Mouse (Mus musculus): ENCODE data around the gene Srgap2. TPM values are rescaled to one million over a fixed set of nuclear protein-coding genes. Genes with fewer than 3 reads are reported as not detected.

Gene Srgap2
- total RNA-seq, 2 experiments from 2014 or later, result 16.5 to 61.0 TPM

DNA sequence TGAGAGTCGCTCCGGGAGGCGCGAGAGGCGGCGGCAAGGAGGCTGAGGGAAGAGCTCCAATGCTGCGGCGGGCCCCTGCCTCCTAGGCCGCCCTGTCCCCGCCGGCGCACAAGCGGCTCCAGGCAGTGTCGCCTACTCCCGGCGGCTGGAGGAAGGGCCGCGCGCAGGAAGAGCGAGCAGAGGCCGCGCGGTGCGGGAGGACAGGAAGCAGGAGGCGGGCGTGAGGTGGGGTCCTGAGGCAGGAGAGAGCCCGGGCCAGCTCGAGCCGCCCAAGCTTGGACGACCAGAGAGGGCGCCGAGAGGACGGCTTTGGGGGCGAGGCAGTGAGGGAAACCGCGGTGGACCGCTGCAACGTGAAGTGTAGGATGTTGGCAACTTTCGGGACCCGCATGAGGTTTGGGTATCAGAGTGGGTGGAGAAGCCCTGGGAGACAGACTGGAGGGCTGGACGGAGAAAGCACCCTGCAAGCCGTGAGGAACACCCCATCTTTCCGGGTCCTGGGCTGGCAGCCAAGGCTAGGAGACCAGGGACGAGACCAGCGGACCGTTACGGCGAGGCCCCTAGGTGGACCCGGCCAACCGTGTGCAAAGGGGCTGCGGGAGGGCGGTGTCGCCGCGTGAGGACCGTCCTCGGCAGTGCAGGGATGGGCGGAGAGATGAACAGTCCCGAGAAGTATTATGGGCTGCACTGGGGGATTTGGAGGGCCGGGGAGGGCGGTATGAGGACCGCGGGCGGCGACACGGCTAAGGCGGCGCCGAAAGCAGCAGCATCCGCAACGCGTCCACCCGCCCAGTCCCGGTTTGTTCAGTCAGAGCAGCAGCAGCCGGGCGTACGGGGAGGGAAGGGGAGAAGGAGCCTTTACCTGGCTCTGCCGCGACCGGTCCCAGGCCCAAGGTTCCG, 531 bp downstream of the Srgap2 start:
- peak; percentile 15 for ATAC-seq (replicated peaks; ENCODE audit: poor library complexity, severe bottlenecking)

DNA sequence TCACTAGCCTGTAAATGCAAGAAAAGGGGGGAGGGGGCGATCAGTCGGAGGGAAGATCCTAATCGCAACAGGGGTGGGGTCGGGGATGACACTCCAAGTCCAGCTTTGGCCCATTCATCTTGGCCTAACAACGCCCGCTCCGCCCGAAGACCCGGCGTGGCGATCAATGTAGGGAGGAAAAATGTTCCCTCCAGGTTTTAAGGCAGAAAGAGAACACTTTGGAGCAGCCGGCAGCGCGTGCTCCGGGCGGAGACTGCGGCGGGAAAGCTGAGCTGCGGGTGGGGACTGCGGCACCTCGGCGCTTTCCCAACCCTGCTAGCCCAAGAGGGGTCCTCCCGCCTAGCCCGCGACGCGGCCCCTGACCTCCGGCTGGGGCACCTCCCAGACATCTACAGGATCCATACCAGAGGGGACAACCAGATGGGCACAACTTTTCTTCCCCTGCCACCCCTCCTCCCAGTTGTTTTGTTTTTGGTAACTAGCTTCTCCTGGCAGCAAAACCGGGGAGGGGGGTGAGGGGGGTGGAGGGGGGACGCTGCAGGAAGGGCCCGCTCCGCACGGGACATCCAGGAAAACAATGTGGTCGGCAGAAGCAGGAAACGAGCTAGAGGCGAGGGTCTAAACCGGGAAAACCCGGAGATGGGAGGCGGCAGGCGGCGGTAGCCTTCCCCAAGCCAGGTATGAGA, 1.4 kb downstream of the Srgap2 start:
- ATAC-seq (replicated peaks; ENCODE audit: poor library complexity, severe bottlenecking), result no peak

DNA sequence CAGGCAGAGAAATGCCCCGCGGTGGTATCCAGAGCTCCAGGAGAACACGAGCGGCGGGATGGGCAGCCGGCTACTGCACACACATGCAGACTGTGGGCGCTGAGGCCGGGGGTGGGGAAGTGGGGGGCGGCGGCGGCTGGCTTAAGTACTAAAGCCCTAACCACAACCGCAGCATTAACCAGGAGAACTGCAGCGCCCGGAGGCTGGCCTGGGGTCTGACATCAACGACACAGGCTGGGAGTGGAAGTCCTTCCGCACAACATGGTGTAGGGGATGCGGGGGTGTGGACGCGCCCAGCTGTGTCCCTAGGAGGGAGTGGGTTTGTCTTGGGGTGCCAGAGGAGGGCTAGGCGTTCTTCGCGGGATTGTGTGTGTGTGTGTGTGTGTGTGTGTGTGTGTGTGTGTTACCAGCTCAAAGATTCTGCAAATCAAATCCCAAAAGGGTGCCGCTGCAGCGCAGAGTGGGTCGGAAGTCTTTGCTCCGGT, 2.0 kb downstream of the Srgap2 start:
- ATAC-seq (replicated peaks; ENCODE audit: poor library complexity, severe bottlenecking), result peak; percentile 13

DNA sequence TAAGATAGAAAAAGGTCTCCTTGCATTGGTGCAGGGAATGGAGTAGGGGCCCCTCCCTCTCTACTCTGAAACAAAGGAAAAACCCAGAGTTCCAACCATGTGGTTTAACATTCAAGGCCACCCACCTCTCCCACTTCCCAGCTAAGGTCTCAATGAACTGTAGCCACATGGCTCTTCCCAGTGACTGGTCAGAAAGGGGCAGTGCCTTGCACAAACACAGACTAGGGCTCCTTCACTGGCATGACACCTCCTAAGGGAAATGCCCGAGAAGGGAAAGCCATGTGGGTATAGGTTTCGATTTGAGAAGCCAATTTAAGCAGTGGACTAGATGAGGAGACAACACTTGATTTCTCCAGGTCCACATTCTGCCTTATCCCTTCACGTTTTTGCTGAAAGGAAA, 3.4 kb downstream of the Srgap2 start:
- no peak for ATAC-seq (replicated peaks; ENCODE audit: poor library complexity, severe bottlenecking)

DNA sequence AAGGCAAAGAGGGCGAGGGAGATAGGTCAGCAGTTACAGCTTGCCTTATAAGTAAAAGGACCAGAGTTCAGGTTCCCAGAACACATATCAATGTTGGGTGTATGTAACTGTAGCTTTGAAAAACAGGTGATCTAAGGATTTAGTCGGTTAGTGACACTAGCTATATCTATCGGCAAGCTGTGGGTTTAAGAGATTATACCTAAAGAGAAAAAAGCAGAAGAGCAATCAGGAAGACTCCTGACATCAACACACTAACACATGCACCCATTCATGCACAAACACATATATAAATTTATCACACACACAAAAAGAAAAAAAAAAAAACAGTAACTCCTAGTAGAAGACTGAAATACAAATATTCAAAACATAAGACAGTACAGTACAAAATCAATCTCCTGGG, 10.6 kb downstream of the Srgap2 start:
- ATAC-seq (replicated peaks; ENCODE audit: poor library complexity, severe bottlenecking), result no peak

DNA sequence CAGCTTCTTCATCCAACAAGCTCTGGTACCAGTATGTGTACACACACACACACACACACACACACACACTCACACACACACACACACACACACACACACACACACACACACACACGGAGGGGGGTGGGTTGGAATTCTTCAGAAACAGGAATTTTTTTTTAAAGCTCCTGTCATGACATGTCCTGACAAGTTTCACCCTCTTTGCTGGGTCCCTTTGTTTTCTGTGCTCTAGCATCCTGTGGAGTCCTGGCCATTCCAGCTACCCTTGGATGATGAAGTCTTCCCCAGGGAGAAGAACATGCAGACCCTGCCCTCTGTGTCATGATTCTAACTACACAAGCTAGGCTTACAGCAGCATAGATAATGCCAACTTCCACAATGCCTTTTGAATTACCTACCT, 13.0 kb downstream of the Srgap2 start:
- no peak for ATAC-seq (replicated peaks; ENCODE audit: poor library complexity, severe bottlenecking)

DNA sequence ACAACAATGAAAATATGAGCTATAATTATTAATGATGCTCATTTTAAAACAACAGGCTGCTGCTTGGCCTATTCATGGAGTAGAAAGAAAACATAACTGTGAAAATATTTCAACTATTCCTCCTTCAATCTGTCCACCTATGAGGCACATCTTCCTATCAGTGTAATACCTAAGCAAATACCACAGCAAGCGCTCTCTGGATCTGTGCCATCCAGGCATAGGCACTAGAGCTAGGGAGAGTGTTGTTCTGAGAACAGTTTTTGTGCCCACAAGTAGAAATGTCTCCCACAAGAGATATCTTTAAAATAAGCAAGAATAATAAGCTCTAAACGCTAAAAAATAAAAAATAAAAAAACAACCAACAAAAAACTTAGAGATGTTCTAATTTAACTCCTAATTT, 14.0 kb downstream of the Srgap2 start:
- no peak for ATAC-seq (replicated peaks; ENCODE audit: poor library complexity, severe bottlenecking)

DNA sequence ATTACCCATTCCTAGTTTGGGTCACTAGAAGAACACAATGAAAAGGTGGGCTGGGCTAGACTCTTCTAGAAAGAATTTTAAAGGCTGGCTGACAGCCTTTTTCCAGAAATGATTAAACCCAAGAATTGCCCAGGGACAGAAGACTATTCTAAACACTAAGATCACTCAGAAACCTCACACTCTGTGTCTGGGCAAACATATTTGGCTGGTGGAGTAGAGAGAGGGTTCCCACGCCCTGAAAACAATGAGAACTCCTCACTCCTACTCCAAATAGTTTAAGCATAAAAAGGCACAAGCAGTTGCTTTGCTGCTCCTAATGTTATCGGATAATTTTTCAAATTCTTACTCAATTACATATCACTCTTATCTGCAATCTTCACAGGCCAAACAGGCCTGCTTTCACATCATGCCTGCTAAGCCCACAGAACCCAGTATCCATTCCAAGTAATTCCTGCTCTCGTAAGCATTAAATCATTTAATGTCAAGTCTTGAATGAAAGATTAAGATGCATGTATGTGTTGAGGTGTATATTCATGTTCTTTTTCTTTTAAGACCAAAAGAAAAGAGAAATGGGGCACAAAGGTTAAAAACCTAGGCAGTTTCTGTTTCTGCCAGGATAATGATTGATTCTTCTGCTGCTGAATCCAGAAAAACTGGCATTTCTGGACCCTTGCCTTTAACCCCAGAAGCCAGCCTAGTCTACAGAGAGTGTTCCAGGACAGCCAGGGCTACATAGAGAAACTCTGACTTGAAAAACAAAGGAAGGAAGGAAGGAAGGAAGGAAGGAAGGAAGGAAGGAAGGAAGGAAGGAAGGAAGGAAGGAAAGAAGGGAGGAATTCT, 15.3 kb downstream of the Srgap2 start:
- ATAC-seq (replicated peaks; ENCODE audit: poor library complexity, severe bottlenecking), result no peak

DNA sequence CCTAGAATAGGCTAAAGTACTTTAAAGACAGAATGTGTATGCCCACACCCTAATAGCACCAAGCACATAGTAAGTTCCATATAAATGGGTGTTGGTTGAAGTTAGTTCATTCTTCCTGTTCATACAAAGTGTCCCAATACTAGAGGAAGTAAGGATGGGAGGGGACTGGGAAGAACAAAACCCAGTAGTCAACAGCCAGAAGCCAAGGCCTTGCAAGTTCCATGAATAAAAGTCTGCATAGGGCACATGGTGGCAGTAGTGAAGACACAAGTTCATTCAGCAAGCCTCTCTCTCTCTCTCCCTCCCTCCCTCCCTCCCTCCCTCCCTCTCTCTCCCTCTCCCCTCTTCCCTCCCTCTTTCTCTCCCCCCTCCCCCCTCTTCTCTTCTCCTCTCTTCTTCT, 16.0 kb downstream of the Srgap2 start:
- ATAC-seq (replicated peaks; ENCODE audit: poor library complexity, severe bottlenecking), result peak; percentile 77

DNA sequence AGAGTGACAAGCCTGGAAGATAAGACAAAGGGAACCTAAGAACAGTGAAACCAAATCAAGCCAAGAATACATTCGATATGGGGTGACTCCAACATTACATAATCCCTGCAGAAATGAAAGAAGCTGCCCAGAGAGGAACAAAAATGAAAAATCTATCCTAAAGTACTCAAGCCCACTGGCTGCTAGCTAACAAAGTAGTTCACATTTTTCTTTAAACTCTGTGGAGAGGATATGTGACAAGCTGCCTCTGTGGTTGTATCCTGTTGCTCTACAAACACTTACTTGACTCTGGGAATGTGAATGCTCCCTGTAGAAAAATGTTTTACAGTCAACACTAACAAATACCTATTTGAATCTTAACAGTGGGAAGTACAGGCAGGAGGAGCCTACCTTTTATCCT, 25.5 kb downstream of the Srgap2 start:
- peak; percentile 46 for ATAC-seq (replicated peaks; ENCODE audit: poor library complexity, severe bottlenecking)

DNA sequence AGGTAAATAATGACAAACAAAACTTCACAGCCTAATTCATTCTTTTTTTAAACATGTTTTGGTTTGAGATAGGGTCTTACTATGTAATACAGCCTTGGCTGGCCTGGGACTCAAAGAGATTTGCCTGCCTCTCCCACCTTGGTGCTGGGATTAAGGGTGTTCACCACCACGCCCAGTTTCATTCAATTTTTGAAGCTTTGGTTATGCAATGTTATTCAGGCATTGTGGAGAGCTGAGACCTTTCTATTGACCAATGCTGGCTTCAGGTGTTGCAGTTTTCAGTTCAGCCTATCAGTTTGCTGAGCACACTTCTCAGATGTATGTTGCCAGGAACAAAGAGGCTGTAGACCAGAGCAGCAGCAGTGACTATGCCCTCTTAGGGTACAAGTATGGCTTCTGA, 28.9 kb downstream of the Srgap2 start:
- no peak for ATAC-seq (replicated peaks; ENCODE audit: poor library complexity, severe bottlenecking)

DNA sequence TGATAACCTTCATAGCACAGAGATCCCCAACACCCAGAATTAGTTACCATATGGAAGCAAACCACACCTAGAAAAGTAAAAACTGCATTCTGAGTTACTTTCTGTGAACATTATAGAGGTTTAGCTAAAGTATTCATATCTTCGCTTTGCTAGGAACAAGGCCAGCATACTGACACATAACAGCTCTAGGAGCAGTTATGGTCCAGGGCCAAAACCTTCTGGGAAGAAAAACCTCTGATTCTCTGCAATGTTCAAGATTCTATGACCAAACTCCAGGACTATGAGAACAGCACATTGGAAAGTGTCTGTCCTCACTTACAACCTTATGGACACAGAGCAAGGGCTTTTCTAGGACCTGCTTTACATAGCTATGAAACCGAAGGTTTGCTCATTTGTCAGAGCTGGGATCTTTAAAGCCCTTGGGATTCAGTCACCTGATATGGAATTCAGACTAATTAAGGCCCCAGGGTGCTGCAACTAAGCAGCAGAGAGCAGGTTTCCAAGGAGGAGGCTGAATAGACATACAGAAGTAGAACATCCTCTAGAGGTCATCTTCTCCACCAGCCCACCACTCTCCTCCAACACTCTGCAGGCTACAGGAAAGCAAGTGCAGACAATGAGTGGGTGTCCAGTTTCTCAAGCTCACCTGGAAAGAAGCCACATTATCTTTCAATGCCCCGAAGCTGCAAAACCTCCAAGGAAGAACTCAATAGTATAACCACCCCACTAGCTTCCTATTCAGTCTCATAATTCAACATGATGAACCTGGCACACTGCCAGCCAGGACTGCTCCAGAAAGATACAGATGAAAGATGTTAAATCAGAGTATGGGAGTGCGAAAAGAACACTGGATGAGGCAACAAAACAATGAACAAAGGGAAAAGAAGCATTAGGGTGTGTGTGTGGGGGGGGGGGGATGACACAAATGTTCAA, 32.9 kb downstream of the Srgap2 start:
- no peak for ATAC-seq (replicated peaks; ENCODE audit: poor library complexity, severe bottlenecking)

DNA sequence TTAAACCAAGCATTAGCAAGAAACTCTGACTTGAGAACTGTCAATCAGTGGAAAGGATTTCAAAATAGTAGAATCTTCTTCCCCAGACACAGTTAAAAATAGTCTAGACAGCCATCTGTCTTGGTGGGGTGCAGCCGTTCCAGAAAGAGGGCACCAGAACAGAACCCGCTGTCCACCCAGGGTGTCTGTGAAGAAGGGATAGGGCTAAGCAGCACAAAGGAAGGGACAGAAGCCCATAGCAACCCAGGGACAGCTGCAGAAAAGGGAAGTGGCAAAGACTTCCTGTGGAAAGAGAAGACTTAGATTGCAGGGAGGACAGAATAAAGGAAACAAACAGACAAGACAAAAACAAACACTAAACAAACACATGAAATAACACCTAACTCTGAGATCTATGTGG, 34.8 kb downstream of the Srgap2 start:
- ATAC-seq (replicated peaks; ENCODE audit: poor library complexity, severe bottlenecking), result peak; percentile 98

DNA sequence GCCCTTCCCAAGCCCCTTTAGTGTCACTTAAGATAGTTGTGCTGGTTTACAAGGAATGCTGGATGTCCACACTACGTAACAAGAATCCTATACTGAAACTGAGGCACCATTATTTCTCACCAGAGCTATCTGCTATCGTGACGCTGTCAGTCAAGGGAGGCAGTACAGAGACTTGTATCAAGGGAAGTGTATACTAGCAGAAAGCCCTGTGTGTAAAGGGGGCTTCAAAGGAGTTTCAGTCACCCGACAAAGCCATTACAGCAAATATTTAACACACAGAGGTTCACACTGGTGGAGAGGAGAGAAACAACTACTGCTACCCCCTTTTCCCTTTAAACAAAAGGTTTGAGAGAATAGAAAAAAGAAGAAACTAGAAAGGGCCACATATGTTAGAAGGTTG, 35.6 kb downstream of the Srgap2 start:
- no peak for ATAC-seq (replicated peaks; ENCODE audit: poor library complexity, severe bottlenecking)

DNA sequence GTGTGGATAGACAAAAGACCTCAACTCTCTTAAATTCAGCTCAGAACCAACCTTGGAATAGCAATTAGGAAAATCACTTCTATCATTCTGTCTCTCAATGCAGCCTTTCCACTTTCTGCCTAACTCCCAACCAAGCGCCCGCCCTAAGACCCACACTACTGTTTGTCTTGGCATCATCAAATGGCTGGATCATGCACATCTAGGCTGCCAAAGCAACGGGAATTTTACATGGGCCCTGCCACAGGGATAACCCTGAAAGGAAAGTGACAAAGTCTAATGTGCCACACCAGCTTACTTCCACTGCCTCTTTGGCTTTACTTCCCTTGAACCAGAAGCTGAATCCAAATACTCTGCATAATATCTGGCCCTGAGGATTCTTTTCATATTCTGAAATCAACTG, 37.8 kb downstream of the Srgap2 start:
- no peak for ATAC-seq (replicated peaks; ENCODE audit: poor library complexity, severe bottlenecking)

DNA sequence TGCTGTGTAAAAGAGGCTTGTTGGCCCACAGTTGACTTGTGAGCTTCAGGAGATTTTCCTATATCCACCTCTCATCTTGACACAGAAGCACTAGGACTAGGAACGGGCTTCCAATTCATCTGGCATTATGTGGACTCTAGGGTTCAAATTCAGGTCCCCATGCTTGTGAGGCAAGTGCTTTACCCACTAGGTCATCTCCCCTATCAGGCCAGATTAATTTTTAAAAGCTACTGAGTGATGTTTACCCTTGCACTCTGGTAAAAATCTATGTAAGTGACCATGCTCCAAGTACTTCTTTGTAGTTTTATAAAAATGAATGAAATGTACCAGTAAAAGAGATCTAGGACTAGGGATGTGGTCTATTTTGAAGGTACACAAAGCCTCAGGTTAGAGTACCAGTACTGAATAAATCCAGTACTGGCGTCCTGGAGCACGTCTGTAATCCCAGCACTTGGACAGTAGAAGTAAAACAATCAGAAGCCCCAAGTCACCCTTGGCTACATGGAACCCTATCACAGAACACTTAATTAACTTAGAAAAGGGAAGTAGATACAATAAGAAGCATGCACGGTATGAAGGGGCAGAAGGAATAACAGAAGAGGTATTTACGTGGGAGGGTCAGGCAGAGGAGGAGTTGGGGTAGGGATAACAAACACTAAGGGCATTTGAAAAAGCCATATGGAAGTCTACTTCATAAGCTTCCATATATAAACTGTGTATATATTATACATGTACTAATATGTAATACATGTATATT, 40.9 kb downstream of the Srgap2 start:
- peak; percentile 61 for ATAC-seq (replicated peaks; ENCODE audit: poor library complexity, severe bottlenecking)

DNA sequence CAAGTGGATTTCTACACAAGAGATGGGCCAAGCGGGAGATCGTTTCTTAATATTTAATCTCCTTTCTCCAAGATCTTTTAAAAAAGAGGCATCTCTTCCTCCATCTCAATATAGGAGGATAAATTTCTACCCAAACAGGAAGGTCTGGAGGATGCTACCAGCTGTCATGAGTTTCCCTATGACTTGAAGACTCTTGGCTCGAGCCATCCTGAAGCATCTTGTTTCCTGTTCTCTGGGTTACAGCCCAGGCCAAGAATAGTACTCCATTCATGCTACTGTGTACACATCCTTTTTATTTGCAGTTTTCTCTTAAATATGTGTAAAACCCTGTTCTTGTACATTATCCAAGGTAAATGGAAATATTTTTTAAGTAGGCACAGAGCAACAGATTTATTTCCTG, 44.9 kb downstream of the Srgap2 start:
- no peak for ATAC-seq (replicated peaks; ENCODE audit: poor library complexity, severe bottlenecking)

DNA sequence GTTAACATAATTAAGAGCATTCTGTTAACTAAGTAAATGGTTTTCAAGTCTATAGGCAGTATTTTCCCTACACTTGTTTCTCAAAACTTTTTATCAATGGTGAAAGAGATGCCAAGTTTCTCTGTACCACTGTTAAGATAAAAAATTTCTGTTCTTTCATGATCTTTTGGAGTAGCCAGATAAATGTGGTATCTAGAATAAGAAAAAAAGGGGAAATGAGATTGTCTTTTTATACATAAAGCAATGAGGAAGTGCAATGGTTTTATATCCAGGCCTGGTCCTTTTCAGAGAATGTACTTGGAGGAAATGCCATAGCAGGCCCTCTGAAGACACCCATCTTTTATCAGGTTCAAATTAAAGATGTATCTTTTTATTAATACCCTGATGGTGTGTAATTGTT, 45.8 kb downstream of the Srgap2 start:
- peak; percentile 82 for ATAC-seq (replicated peaks; ENCODE audit: poor library complexity, severe bottlenecking)

DNA sequence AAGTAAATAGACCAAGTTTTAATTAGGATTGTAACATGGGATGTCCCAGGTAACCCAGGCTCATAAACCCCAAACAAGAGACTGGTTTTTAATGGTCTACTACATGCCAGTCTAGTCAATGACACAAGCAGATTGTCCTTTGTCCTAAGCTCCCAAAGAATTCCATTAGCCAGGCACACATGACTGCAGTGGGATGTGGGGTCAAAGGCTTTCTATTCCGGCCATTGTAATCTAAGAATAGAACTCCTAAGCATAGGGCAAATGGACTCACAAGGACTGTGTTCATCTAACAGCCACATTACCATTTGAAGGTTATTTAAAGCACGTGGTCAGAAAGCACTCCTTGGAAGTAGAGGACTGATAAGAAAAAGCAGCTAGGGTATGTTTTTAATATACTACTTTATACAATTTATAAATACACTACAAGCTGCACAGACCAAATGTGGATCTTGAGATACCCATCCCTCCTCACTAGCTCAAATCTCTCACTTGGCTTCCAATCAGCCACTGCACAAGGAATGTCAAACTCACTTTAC, 48.3 kb downstream of the Srgap2 start:
- ATAC-seq (replicated peaks; ENCODE audit: poor library complexity, severe bottlenecking), result no peak
